Mouse (Mus musculus) kidney, postnatal 0 days (tissue): ENCODE results near the gene Lsamp. TPM values are rescaled to one million over a fixed set of nuclear protein-coding genes. Genes with fewer than 3 reads are reported as not detected.

Experiments used
- ATAC-seq: fragments of 200-750 bp; cut with Nextera tagmentation; replicated peaks from 2 replicates; pipeline ENCODE4 v1.8.0; 2017; ENCODE audit warnings: low read depth, moderate number of reproducible peaks, moderate TSS enrichment, moderate library complexity; ENCODE audit not compliant: low FRiP score
- DNase-seq: peaks from one replicate; pipeline ENCODE4 v3.0.0-alpha.2; 2016; ENCODE audit warnings: low spot score
- H3K27ac ChIP-seq: fragments of 300-500 bp; sonication (generic); 2 replicates; pipeline ENCODE4 v1.5.1; 2014; ENCODE audit warnings: mild to moderate bottlenecking
- H3K27me3 ChIP-seq: fragments of 300-500 bp; sonication (generic); 2 replicates; pipeline ENCODE4 v1.6.1; 2014; ENCODE audit warnings: low read length, mixed read lengths; ENCODE audit not compliant: insufficient read depth
- H3K36me3 ChIP-seq: fragments of 300-500 bp; sonication (generic); 2 replicates; pipeline ENCODE4 v1.6.1; 2014; ENCODE audit warnings: low read length, mixed read lengths; ENCODE audit not compliant: insufficient read depth
- H3K4me1 ChIP-seq: fragments of 300-500 bp; sonication (generic); replicated peaks from 2 replicates; pipeline ENCODE4 v1.6.1; 2014; ENCODE audit warnings: antibody characterized with exemption, low read length, mixed read lengths; ENCODE audit not compliant: insufficient read depth
- H3K4me2 ChIP-seq: fragments of 300-500 bp; sonication (generic); 2 replicates; pipeline ENCODE4 v1.6.1; 2014; ENCODE audit warnings: mild to moderate bottlenecking, low read length, moderate library complexity, mixed read lengths
- H3K4me3 ChIP-seq: fragments of 300-500 bp; sonication (generic); replicated peaks from 2 replicates; pipeline ENCODE4 v1.5.1; 2014; ENCODE audit warnings: low read depth, low read length
- H3K9ac ChIP-seq: fragments of 300-500 bp; sonication (generic); 2 replicates; pipeline ENCODE4 v1.6.1; 2014; ENCODE audit warnings: low read depth, low read length
- H3K9me3 ChIP-seq: fragments of 300-500 bp; sonication (generic); replicated peaks from 2 replicates; pipeline ENCODE4 v1.6.1; 2016; ENCODE audit warnings: low read length, inconsistent platforms, mixed read lengths
- CTCF ChIP-seq: IDR thresholded peaks from 2 replicates; pipeline ENCODE4 v1.5.1; 2016; ENCODE audit warnings: antibody characterized with exemption, low read depth, mild to moderate bottlenecking, moderate library complexity
- WGBS: fragments of 180-500 bp; shearing (Covaris S2); extraction: QIAGEN DNeasy Blood & Tissue Kit; methylation state at CpG from one replicate; pipeline ENCODE4 v1.1.7; 2014; 5-methylcytosine and 5-hydroxymethylcytosine counted together
- polyA plus RNA-seq: library from polyadenylated mRNA; unstranded; fragments of >200 nt; fragmentation: Nextera tagmentation; extraction: Ambion mirVana; gene quantifications from 2 replicates; pipeline ENCODE4 v1.2.1, GENCODE M21; 2015

The Lsamp gene
- polyA plus RNA-seq, 1 experiment from 2014 or later: 2.7 TPM

- 92% methylated on average over 2 of the region's 2 CpGs for WGBS
Measured at GRCm38 (mm10) chr16:41748759-41749158, 1764.6 kb downstream of the Lsamp start.

GRCm38 (mm10) chr16:41764285-41764684 is 1780.1 kb downstream of the Lsamp start:
- DNase-seq (no peak), ATAC-seq (no peak)
- 86% methylated on average over 6 of the region's 6 CpGs for WGBS
- Histone ChIP-seq H3K27ac (no peak overlapping the region), H3K4me1 (no peaks in the 10 kb centered on the region), H3K4me3 (no peak overlapping the region), H3K4me2 (no peak overlapping the region), H3K27me3 (no peaks in the 10 kb centered on the region), H3K36me3 (no peaks in the 10 kb centered on the region), H3K9ac (no peak overlapping the region), H3K9me3 (no peaks in the 10 kb centered on the region)
- no peak for TF ChIP-seq CTCF

More at GRCm38 (mm10) chr16:41748759-41749158, 1764.6 kb downstream of the Lsamp start:
- no peak for TF ChIP-seq CTCF
- Histone ChIP-seq H3K27me3 (no peaks in the 10 kb centered on the region), H3K4me1 (0 out of 2 replicates have a peak, but pooled peaks cover 3% of the 10 kb centered on the region), H3K9me3 (no peaks in the 10 kb centered on the region), H3K9ac (no peak overlapping the region), H3K27ac (no peak overlapping the region), H3K36me3 (no peaks in the 10 kb centered on the region), H3K4me2 (no peak overlapping the region), H3K4me3 (no peak overlapping the region)
- no peak; the same call in 1 of the 2 replicates for ATAC-seq
- peak; percentile 5 for DNase-seq

- peak; percentile 38 for DNase-seq
- H3K4me2 ChIP-seq: no peak overlapping the region
- H3K4me1 ChIP-seq: no peaks in the 10 kb centered on the region
- WGBS: 51% methylated on average over 4 of the region's 4 CpGs
- no peak overlapping the region for H3K9ac ChIP-seq
- H3K27me3 ChIP-seq: no peaks in the 10 kb centered on the region
- H3K4me3 ChIP-seq: no peak overlapping the region
- no peak overlapping the region for H3K27ac ChIP-seq
- H3K36me3 ChIP-seq: no peaks in the 10 kb centered on the region
- H3K9me3 ChIP-seq: no peaks in the 10 kb centered on the region
- no peak for TF ChIP-seq CTCF
- peak; percentile 63; the same call in 1 of the 2 replicates for ATAC-seq
Measured at GRCm38 (mm10) chr16:41771427-41772125, 1787.4 kb downstream of the Lsamp start.

- 42% methylated on average over 1 of the region's 1 CpGs for WGBS
- peak; percentile 59 for DNase-seq
- Histone ChIP-seq H3K4me1 (no peaks in the 10 kb centered on the region), H3K9me3 (no peaks in the 10 kb centered on the region), H3K36me3 (no peaks in the 10 kb centered on the region), H3K9ac (no peak overlapping the region), H3K27me3 (no peaks in the 10 kb centered on the region), H3K4me3 (no peak overlapping the region), H3K4me2 (no peak overlapping the region), H3K27ac (no peak overlapping the region)
- TF ChIP-seq CTCF: no peak
- ATAC-seq: no peak
Measured at GRCm38 (mm10) chr16:41777586-41777985, 1793.4 kb downstream of the Lsamp start.

GRCm38 (mm10) chr16:41785600-41785999 is 1801.4 kb downstream of the Lsamp start:
- H3K27ac ChIP-seq: no peak overlapping the region
- H3K27me3 ChIP-seq: no peaks in the 10 kb centered on the region
- TF ChIP-seq CTCF: no peak
- no peaks in the 10 kb centered on the region for H3K4me1 ChIP-seq
- no peak for DNase-seq
- 90% methylated on average over 2 of the region's 2 CpGs for WGBS
- no peaks in the 10 kb centered on the region for H3K36me3 ChIP-seq
- H3K9me3 ChIP-seq: no peaks in the 10 kb centered on the region
- ATAC-seq: no peak
- no peak overlapping the region for H3K4me3 ChIP-seq
- H3K4me2 ChIP-seq: no peak overlapping the region
- no peak overlapping the region for H3K9ac ChIP-seq

- no peaks in the 10 kb centered on the region for H3K27me3 ChIP-seq
- no peaks in the 10 kb centered on the region for H3K9me3 ChIP-seq
- H3K4me2 ChIP-seq: no peak overlapping the region
- no peak overlapping the region for H3K27ac ChIP-seq
- no peak overlapping the region for H3K9ac ChIP-seq
- no peak for TF ChIP-seq CTCF
- no peaks in the 10 kb centered on the region for H3K36me3 ChIP-seq
- 90% methylated on average over 3 of the region's 3 CpGs for WGBS
- H3K4me3 ChIP-seq: no peak overlapping the region
- DNase-seq: no peak
- no peaks in the 10 kb centered on the region for H3K4me1 ChIP-seq
- no peak for ATAC-seq
Measured at GRCm38 (mm10) chr16:41786704-41787103, 1802.5 kb downstream of the Lsamp start.
